Mouse (Mus musculus): ENCODE measurements around the gene Abcf3.
A peak's percentile ranks its signal among the peaks of the same experiment; 100 is the strongest.

Abcf3 gene

DNA sequence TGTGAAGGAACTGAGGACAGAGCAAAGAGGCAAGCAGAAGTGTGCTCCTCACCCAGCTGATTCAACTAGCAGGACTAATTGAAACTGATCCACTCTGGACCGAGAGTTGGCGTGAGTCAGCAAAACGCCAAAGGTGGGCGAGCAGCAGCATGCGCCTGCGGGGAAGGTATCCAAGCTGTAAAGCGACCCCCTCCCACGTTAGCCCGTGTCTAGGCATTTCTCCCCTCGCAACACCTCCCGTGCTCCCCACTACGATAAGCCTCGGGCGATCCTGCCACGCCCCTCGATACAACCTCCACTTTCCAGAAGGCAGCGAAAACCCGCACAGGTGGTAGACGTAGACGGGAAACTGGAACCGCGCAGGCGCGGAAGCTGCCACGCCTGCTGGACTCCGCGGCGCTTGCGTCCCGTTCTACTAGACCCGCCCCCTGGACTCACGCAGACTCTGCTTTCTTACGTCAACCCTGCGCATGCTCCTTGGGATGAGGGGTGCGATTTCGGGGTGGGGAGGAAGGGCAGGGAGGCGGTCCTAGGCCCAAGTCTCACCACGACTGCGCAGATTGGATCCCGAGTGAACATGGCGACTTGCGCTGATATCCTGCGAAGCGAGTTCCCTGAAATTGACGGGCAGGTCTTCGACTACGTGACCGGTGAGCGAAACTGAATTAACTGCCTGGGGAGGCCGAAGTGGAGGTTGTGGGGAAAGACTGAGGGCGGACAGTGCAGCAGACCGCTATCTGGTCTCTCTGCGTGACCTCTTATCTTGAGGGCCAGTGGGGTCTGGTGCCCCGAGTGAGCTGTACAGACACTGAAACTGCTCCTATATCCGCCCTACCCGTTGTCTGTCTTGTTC lies at the start of gene Abcf3:
TSS of gene Abcf3 (plus strand) at position 482 of the 853 bp plus-strand sequence.
- DNase-seq (ENCODE audit: low spot score in 2 of 2): peak; percentile 83 to 96

DNA sequence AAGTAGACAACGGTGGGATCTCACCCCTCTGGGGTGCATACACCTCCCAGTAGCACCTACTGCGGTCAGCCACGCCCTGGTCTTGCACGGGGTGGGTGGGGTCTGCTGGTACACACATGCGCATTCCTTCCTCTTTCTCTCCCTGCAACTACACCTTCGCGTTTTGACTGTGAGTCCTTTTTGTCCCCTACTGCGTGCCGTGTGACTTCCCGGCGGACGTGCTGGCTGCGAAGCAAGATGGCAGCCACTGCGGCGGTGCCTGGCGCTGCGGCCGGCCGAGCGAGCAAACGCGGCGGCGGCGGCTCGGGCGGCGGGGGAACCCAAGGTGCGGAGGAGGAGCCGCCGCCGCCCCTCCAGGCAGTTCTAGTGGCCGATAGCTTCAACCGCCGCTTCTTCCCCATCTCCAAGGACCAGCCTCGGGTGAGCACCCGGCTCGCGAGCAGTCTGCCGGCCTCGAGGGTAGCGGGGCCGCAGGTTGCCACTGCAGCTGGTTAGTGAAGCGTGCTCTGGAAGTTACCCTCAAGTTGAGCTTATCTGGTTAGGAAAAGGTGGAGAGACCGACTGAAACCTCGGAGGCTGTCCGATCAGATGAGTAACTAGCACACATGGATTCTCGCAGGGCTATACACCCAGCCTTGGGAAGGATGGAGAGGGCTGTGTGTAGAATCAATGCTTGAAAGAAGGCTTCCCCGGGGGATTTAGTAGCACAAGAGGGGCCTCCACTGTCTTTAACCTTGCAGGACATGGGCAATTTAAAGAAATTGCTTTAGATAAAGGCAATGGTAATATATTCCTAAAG lies 49.5 kb upstream of the Abcf3 start, which contains the start of gene Eif2b5:
TSS of gene Eif2b5 (plus strand) at position 141 of the 799 bp plus-strand sequence.
- peak; percentile 86 to 93 for DNase-seq (ENCODE audit: low spot score in 2 of 2)

DNA sequence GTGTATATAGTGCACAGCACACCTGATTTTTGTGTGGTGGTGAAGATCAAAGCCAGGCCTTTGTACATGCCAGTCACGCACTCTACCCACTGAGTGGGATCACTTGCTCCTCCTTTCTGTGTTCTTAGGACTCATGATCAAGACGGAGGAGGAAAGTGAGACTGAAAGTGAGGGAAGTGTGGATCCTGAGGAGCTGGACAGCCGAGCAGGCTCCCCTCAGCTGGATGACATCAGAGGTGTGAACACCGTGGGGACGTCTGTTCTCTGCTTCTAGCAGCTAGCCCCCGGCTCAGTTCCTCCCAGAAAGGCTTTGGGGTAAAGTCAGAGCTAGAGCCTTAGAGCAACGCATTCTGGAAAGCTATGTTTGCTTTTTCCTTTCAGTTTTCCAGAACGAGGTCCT lies 42.4 kb upstream of the Abcf3 start:
- no peak for DNase-seq (ENCODE audit: low spot score in 2 of 2)

DNA sequence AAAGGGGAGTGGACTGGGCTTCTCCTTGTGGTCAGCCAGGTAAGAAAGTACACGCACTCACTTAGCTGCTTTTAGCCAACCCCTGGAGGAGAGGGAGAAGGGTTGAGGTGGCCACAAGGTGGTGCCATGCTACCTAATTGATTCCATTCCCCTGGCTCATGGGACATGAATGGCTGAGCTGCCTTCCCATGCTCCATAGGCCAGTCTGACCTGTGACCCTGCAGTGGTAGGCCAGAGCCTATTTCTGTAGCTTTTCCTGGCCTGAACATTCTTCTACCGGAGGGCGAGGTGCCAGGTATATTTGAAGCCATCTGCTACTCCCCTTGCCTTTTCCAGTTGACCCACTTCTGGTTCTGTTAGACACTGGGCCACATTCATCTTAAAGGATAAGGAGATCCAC lies 39.0 kb upstream of the Abcf3 start:
- DNase-seq (ENCODE audit: low spot score in 2 of 2): no peak

DNA sequence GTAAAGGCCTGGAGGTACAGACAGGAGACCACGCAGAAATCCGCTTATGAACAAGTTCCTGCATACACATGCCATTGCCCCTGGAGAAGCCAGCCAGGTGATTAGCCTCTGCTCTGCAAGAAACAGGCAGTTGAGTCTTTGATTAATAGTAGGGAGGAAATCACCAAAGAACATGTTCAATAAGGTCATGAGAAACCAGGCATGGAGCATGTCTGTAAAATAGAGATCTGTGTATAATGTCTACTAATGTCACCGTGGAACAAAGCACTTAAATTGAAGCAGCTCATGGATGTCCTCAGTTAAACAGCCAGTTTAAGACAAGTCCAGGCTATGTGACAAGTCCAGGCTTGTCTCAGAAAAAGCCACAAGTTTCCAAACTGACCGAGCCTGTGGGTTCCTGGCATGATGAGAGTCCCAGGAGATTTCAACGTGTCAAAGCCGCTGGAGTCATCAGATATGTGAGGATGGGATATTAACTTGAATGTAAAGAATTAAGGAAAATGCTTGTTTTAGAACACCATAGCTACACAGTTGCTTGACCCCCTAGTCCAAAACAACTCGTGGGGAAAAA lies 37.0 kb upstream of the Abcf3 start:
- no peak for DNase-seq (ENCODE audit: low spot score in 2 of 2)

DNA sequence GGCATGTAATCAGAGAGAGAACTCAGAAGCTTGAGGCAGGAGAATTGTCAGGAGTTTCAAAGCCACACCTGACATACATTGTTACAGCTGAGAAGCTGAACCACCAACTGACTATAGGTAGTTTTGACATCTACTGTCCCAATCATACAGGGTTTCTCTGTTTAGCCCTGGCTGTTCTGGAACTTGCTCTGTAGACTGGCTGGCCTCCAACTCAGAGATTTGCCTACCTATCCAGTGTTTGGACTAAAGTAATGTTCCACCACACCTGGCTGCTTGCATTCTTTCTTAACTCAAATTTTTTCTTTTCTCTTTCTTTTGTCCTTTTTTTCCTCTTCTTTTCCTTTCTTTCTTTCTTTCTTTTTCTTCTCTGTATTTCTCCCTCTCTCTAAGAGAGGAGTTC lies 32.3 kb upstream of the Abcf3 start:
- no peak for DNase-seq (ENCODE audit: low spot score in 2 of 2)

DNA sequence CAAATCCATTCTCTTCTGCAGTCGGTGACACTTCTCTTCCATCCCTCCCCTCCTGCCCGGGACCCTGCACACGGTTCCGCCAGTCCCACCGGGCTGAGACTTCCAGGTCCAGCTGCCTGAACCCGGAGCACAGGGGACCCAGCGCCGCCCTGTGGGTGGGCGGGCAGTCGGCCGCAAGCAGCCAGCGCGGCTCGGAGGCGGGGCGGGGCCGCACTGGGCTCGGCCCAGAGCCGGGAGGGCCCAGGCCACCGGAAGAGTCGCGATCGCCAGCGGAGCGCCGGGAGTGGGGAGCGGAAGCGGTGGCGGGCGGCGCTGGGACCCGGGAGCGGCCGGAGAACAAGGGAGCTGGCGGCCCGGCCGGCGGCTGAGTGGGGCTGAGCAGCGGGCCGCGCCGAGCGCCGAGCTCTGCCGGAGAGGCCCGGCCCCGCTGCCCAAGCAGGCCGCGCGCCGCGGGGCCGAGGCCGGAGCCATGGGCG lies 31.6 kb upstream of the Abcf3 start, which contains the start of gene Dvl3:
TSS of gene Dvl3 (plus strand) at position 257 of the 476 bp plus-strand sequence.
- peak; percentile 65 to 76 for DNase-seq (ENCODE audit: low spot score in 2 of 2)

DNA sequence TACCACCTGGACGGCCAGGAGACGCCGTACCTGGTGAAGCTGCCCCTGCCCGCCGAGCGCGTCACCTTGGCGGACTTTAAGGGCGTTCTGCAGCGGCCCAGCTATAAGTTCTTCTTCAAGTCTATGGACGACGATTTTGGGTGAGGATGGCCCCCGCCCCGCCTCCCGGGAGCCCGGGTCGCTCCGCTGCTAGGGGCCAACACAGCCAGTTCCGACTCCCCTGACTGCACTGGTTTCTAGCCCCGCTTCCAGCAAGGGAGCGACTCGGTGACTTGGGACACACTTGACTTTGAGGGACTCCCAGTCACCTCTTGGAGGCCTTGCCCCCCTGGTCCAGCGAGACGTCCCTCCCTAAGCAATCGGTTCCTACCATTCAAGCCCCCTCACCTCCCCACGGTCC lies 31.2 kb upstream of the Abcf3 start:
- no peak for DNase-seq (ENCODE audit: low spot score in 2 of 2)

DNA sequence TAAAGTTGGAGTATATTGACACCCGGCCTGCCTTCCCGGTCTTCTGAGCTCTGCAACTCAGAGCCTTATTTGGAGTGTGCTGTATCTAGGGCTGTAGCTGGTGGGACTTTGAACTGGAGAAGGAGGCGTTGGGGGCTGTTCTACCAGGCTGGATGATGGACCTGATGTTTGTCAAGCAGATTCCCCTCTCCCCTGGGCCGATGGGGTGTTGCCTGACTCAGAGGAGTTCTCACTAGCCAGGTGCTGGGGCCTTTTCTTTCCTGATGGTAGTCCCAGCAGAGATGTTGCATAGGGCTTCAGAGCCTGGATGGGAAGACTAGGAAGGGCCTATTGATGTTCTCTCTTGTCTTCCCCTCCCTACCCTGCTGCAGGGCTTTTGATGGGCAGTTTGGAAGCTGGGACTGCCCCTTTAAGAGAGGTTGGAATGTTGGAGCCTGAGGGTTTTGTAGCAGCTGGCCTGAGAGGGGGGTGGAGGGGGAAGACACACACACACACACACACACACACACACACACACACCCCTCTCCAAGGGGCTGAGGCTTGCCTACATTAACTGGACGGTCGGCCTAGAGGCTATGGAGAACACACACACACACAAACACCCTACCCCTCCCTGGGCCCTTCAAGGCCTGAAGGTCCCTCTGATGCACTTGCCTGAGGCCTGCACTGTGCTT lies 30.5 kb upstream of the Abcf3 start:
- no peak for DNase-seq (ENCODE audit: low spot score in 2 of 2)

DNA sequence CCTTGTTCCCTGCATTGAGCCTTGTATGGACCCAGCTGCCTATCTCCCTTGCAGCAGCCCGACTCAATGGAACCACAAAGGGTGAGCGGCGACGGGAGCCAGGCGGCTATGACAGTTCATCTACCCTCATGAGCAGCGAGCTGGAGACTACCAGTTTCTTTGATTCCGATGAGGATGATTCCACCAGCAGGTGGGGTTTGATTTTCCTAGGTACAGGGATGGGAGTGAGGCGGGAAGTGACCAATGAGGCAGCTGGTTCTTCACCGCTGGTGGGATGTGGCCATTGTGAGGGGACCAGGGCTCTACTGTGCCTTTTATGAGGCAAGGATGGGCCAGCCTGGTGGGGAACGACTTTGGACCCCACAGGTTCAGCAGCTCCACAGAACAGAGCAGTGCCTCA lies 24.5 kb upstream of the Abcf3 start:
- DNase-seq (ENCODE audit: low spot score in 2 of 2): no peak

DNA sequence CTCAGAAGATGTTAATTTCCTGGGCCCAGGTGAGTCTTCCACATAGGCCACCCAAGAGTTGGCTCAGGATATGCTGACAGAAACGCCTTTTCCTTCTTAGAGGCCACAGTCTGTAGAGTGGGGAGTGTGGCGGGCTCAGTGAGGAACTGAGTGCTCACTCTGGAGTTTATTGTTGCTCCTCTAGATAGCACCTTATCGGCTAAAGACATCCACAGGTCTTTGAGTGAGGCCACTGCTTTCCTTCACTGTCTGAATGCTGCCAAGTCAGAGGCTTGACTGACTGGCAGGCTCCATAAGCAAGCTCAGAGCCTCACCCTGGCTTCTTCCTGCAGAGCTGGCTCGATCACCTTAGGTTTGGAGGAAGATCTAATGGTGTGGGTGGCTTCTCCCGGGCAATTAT lies 19.6 kb upstream of the Abcf3 start:
- DNase-seq (ENCODE audit: low spot score in 2 of 2): no peak

DNA sequence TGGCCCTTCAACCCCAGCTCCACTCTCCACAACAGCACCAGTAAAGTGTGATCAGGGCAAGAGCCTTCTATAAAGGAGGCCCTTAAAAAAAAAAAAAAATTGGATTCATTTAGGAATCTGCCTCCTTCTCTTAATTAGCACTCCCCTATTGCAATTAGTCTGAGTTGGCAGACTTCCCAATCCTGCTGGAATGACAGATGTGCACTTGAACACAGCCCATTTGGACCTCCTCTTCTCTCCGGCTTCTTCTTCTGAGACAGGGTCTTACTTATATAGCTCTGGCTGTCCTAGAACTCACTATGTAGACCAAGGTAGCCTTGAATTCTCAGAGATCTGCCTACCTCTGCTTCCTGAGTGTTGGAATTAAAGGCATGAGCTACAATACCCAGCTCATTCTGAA lies 19.0 kb upstream of the Abcf3 start:
- DNase-seq (ENCODE audit: low spot score in 2 of 2): no peak

DNA sequence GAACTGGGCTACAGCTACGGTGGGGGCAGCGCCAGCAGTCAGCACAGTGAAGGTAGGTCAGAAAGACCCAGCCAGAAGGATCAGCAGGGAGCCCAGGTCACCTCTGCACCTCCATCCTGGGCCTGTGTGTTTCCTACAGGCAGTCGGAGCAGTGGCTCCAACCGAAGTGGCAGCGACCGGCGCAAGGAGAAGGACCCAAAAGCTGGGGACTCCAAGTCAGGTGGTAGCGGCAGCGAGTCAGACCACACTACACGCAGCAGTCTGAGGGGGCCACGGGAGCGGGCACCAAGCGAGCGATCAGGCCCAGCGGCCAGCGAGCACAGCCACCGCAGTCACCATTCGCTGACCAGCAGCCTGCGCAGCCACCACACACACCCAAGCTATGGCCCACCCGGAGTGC lies 17.4 kb upstream of the Abcf3 start:
- DNase-seq (ENCODE audit: low spot score in 2 of 2): no peak

DNA sequence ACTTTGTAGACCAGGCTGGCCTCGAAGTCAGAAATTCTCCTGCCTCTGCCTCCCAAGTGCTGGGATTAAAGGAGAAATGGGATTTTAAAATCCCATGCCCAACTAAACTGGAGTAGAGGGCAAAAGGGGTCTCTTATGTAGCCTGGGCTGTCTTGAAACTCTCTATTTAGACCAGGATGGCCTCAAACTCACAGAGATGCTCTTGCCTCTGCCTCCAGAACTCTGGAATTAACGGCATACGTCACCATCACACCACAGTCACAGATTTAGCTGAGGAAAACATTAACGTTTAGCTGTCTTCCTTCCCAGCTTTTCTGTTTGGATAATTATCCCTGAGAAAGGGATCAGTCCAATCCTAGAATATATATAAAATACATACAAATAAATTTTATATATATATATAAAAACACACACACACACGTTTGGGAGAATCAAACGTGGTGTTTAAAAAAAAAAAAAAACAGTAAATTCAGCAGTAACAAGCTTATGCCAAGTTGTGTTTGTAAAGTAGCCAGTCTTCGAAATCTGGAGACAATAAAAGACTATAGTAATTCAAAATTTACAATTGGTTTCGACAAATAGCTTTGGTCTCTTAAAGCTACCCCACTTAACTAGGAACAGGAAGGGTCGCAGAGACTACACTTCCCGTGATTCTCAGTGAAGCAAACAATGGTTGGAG lies 13.6 kb upstream of the Abcf3 start:
- no peak for DNase-seq (ENCODE audit: low spot score in 2 of 2)

DNA sequence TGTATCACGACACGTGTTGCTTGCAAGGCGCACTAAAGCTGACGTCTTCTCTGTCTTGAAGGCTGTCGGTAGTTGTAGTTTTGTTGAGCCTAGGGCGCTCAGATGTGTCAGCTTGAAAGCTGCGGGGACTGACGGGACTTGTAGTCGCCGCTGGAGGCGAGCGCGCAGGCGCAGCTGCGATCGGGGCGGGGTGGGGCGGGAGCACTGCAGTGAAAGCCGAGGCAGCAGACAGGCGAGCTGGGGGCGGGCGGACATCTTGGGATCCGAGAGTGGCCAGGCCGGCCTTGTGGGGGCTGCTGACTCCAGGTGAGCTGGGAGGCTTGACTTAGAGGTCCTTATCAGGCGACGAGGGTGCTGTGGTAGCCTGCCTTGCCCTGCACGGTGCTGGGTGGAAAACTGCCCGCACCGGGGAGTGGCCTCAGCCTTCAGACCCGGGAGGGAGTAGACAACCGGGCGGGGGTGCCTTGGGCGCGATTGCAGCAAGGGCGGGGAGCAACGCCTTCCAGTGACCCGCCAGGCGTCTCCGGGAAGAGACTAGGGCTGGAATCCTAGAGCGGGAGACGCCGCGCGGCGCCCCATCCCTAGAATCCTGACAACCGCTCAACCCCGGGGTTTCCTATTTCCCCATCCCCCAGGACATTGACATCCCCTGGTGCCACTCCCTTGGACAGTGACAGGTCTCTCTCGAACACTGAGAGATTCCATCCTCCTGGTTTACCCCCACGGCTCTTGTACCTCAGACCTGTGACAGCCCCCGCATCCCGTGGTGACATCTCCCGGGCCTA lies 12.9 kb upstream of the Abcf3 start, which contains the start of gene Ap2m1:
TSS of gene Ap2m1 (plus strand) at position 183 of the 785 bp plus-strand sequence.
- peak; percentile 67 to 87 for DNase-seq (ENCODE audit: low spot score in 2 of 2)

DNA sequence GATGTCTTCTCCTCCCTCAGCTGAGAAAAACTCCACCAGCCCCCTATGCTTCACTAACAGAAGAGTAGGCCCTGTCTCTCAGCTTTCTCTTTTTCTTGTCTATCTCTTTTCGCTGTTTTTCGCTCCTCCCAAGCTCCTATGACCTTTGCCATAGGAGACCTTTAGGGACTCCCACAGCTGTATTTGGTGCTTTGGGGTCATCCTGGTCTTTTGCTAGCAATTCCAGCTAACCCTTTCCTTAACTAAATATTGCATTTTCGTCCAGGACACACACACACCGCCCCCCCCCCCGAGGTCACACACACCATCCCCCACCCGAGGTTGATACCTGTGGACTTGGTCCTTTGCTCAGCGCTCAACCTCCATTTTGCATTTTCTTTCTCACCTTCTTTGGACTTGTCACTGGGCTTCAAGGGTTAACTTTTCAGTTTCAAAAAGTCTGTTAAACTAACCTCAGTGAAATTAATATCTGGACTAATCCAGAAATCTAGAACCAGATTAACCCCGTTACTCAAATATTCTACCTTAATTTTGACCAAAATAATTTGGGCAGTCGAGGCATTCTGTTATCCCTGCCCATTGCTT lies 12.2 kb upstream of the Abcf3 start:
- no peak for DNase-seq (ENCODE audit: low spot score in 2 of 2)

DNA sequence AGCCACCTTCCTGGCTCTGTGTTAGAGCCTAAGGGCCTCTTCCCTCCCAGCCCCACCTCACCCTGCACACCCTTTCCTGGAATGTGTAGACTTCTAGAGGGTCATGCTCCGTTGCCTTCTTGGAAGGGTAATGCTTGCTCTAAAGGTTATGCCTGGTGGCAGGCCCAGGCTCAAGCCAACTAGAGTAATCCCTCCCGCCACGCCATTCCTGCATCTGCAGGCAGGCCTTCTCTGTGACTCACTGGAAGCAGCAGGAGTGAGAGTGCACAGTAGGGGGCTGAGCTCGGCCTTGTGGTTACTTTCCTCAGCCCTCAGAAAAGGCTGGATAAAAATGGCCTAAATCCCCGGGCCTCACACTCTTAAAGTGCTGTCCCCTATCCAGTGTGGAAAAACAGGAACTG lies 11.3 kb upstream of the Abcf3 start:
- no peak for DNase-seq (ENCODE audit: low spot score in 2 of 2)

DNA sequence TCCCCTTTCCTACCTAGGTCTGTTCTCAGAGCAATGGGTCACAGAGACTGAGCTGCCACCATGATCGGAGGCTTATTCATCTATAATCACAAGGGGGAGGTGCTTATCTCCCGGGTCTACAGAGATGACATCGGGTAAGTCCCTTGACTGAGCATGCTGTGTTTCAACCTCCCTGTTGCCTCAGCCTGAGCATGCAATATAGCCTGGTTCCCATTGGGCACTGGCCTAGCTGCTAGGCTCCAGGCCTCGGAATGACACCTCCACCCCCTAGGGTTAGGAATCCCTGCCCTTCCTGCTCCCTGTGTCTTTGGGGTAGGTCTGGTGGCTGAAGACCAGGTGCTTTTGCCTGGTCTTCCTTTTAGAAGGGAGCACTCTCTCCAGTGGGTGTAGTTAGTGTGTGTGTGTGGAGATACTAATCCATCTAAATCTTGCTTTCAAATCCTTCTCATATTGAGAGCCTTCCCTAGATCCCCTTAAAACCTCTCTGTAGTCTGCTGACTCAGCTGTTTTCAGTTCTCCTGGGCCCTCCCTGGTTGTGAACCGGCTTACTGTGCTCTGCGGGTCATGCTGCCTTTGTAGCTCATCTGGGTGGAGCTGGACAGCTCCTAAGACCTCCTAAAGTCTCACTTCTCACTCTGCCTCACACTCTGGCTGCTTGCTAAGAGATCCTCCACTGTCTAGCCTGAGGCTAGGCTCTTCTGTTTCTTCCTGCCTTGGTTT lies 10.6 kb upstream of the Abcf3 start:
- no peak for DNase-seq (ENCODE audit: low spot score in 2 of 2)

DNA sequence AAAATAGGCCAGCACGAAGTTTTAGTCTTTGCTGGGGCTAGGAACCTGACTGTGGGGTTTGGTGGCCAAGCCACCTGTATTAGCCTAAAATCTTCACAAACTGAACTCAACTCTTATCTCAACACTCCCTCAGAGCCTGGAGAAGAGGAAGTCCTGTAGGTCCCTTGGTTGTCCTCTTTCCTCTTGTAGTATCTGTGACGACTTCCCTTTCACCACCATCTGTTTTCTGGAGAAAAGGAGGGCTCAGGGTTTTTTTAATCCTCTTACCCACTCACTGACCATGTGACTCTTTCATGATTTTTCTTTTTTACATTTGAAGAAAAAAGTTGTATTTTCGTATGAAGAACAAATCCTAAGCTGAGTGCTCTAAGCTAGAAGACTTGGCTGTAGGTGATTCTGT lies 8.7 kb upstream of the Abcf3 start:
- no peak for DNase-seq (ENCODE audit: low spot score in 2 of 2)

All from frontal cortex, postnatal 25 days (tissue).